Mouse (Mus musculus): Measurements from ENCODE around the gene Ruvbl2. TPM values are rescaled to one million over a fixed set of nuclear protein-coding genes. Genes with fewer than 3 reads are reported as not detected.

Ruvbl2 gene
- polyA plus RNA-seq, 1 experiment: 179 TPM

DNA sequence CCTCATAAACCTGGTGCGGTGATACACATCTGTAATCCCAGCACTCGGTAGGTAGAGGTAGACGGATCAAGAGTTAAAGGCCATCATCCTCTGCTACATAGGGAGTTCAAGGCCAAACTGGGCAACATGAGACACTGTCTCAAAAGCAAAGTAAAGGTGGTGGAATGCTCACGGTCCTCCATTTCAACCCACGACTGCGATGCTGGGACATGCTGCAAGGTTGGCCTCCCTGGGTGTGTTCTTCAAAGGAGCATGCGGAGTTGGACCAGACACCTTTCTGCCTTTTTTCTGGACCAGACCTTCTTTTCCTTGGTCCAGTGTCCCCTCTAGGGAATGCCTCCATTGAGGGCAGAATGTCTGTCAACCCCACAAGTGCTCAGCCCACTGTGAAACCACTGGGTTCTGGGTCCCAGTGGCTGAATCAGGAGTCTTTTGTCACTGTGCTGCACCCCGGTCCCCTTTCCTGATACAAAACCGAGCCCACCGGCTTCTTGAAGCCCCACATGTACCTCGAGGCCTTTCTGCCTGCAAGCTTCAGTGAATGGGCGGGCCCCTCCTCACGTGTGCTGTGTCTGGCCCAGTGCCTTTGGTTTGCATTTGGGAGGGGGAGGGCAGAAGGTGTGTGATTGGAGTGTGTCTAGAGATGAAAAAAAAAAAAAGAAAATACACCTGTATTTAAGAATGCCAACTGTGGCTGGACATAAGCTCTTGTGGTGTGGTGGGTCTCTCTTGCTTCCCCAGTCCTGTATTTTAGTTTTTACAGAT lies 18.2 kb upstream of the Ruvbl2 start:
- Histone ChIP-seq H3K27me3 (ENCODE audit: control insufficient read depth, insufficient read depth, insufficient read length) (no peaks in the 10 kb centered on the region), H3ac (ENCODE audit: control insufficient read depth, insufficient read length, low read depth) (no peak overlapping the region), H3K36me3 (ENCODE audit: control insufficient read depth, insufficient read depth) (peaks cover 33% of the 10 kb centered on the region), H3K4me3 (ENCODE audit: insufficient read depth, poor library complexity, severe bottlenecking) (peak overlapping the region; percentile 93), H3K79me3 (ENCODE audit: low read depth) (peaks cover 27% of the 10 kb centered on the region), H3K79me2 (ENCODE audit: control insufficient read depth, insufficient read depth) (peaks cover 31% of the 10 kb centered on the region)
- TF ChIP-seq MYOD1 (IDR thresholded peaks at IDR 0.05; ENCODE audit: control insufficient read depth, insufficient read length, low read depth) (no peak), CTCF (IDR thresholded peaks at IDR 0.05; ENCODE audit: control insufficient read depth, insufficient read depth, insufficient read length) (no peak), FOSL1 (IDR thresholded peaks at IDR 0.05; ENCODE audit: insufficient read depth, low read length, poor library complexity, severe bottlenecking) (no peak), USF1 (IDR thresholded peaks at IDR 0.05; ENCODE audit: low read depth) (no peak), MYOG (IDR thresholded peaks at IDR 0.05; ENCODE audit: control insufficient read depth, extremely low read depth, insufficient read length) (no peak), CEBPB (IDR thresholded peaks at IDR 0.05; ENCODE audit: low read depth) (no peak), MAX (IDR thresholded peaks at IDR 0.05) (no peak)

DNA sequence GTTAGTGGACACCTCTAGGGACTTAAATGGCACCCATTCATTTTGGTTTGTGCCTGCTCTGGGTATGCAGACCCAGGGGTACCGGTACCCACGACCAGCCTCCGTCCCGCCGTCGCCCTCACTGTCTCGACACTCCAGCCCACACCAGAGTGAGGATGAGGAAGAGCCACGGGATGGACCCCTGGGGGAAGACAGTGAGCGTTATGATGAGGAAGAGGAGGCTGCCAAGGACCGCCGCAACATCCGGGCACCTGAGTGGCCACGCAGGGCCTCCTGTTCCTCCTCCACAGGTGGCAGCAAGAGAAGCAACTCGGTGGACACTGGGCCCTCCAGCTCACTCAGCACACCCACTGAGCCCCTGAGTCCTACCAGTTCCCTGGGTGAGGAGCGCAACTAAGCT lies 17.1 kb upstream of the Ruvbl2 start:
- no peak overlapping the region for H3ac ChIP-seq (ENCODE audit: control insufficient read depth, insufficient read length, low read depth)
- peaks cover 28% of the 10 kb centered on the region for H3K36me3 ChIP-seq (ENCODE audit: control insufficient read depth, insufficient read depth)
- H3K79me2 ChIP-seq (ENCODE audit: control insufficient read depth, insufficient read depth): peaks cover 24% of the 10 kb centered on the region
- no peak overlapping the region for H3K4me3 ChIP-seq (ENCODE audit: insufficient read depth, poor library complexity, severe bottlenecking)
- TF ChIP-seq MYOG (IDR thresholded peaks at IDR 0.05; ENCODE audit: control insufficient read depth, extremely low read depth, insufficient read length) (no peak), FOSL1 (IDR thresholded peaks at IDR 0.05; ENCODE audit: insufficient read depth, low read length, poor library complexity, severe bottlenecking) (no peak), CEBPB (IDR thresholded peaks at IDR 0.05; ENCODE audit: low read depth) (no peak), CTCF (IDR thresholded peaks at IDR 0.05; ENCODE audit: control insufficient read depth, insufficient read depth, insufficient read length) (no peak), USF1 (IDR thresholded peaks at IDR 0.05; ENCODE audit: low read depth) (no peak), MAX (IDR thresholded peaks at IDR 0.05) (no peak), MYOD1 (IDR thresholded peaks at IDR 0.05; ENCODE audit: control insufficient read depth, insufficient read length, low read depth) (no peak)
- H3K79me3 ChIP-seq (ENCODE audit: low read depth): peaks cover 21% of the 10 kb centered on the region
- H3K27me3 ChIP-seq (ENCODE audit: control insufficient read depth, insufficient read depth, insufficient read length): no peaks in the 10 kb centered on the region

GRCm38 (mm10) chr7:45451344-45451982 lies 13.6 kb upstream of the Ruvbl2 start:
- Histone ChIP-seq H3K4me3 (ENCODE audit: insufficient read depth, poor library complexity, severe bottlenecking) (no peak overlapping the region), H3K27me3 (ENCODE audit: control insufficient read depth, insufficient read depth, insufficient read length) (no peaks in the 10 kb centered on the region), H3K79me3 (ENCODE audit: low read depth) (no peaks in the 10 kb centered on the region), H3K79me2 (ENCODE audit: control insufficient read depth, insufficient read depth) (no peaks in the 10 kb centered on the region), H3K36me3 (ENCODE audit: control insufficient read depth, insufficient read depth) (peaks cover 18% of the 10 kb centered on the region), H3ac (ENCODE audit: control insufficient read depth, insufficient read length, low read depth) (no peak overlapping the region)
- TF ChIP-seq MYOD1 (IDR thresholded peaks at IDR 0.05; ENCODE audit: control insufficient read depth, insufficient read length, low read depth) (no peak), USF1 (IDR thresholded peaks at IDR 0.05; ENCODE audit: low read depth) (no peak), CTCF (IDR thresholded peaks at IDR 0.05; ENCODE audit: control insufficient read depth, insufficient read depth, insufficient read length) (peak; percentile 57)

GRCm38 (mm10) chr7:45449974-45450373 lies 12.1 kb upstream of the Ruvbl2 start:
- Histone ChIP-seq H3K79me2 (ENCODE audit: control insufficient read depth, insufficient read depth) (no peaks in the 10 kb centered on the region), H3K36me3 (ENCODE audit: control insufficient read depth, insufficient read depth) (peaks cover 28% of the 10 kb centered on the region), H3K79me3 (ENCODE audit: low read depth) (no peaks in the 10 kb centered on the region), H3K27me3 (ENCODE audit: control insufficient read depth, insufficient read depth, insufficient read length) (no peaks in the 10 kb centered on the region), H3K4me3 (ENCODE audit: insufficient read depth, poor library complexity, severe bottlenecking) (no peak overlapping the region), H3ac (ENCODE audit: control insufficient read depth, insufficient read length, low read depth) (no peak overlapping the region)
- TF ChIP-seq CEBPB (IDR thresholded peaks at IDR 0.05; ENCODE audit: low read depth): no peak
- no peak for TF ChIP-seq MAX (IDR thresholded peaks at IDR 0.05)
- no peak for TF ChIP-seq USF1 (IDR thresholded peaks at IDR 0.05; ENCODE audit: low read depth)
- TF ChIP-seq FOSL1 (IDR thresholded peaks at IDR 0.05; ENCODE audit: insufficient read depth, low read length, poor library complexity, severe bottlenecking): no peak
- no peak for TF ChIP-seq CTCF (IDR thresholded peaks at IDR 0.05; ENCODE audit: control insufficient read depth, insufficient read depth, insufficient read length)
- no peak for TF ChIP-seq MYOD1 (IDR thresholded peaks at IDR 0.05; ENCODE audit: control insufficient read depth, insufficient read length, low read depth)
- no peak for TF ChIP-seq MYOG (IDR thresholded peaks at IDR 0.05; ENCODE audit: control insufficient read depth, extremely low read depth, insufficient read length)

DNA sequence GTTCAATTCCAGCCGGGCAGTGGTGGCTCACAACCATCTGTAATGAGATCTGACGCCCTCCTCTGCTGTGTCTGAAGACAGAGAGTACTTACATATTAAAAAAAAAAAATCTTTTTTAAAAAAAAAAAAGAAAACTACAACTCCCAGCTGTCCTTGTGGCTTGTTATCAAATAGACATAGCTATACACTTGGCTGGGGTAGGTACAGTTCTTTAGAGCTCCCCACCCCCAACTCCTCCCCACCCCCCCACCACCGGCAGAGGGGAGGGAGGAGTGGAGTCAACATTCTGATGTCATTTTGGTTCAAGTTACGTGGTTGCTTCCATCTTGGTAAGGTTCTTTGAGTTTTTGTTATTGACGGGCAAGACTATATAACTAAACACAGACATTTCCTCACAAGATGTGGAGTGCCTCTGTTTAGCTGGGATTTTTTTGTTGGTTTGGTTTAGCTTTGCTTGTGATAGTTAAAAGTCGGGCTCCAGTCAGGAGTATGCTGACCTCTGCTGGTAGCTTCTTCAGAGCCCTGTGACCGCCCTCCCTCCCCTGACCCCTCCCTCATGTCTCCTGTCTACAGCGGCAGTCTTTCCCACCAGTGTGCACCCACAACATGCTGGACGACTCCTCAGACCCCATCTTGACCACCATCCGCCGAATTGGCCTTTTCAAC lies 9.6 kb upstream of the Ruvbl2 start:
- Histone ChIP-seq H3K36me3 (ENCODE audit: control insufficient read depth, insufficient read depth) (peaks cover 27% of the 10 kb centered on the region), H3K79me2 (ENCODE audit: control insufficient read depth, insufficient read depth) (no peaks in the 10 kb centered on the region), H3K79me3 (ENCODE audit: low read depth) (no peaks in the 10 kb centered on the region), H3K4me3 (ENCODE audit: insufficient read depth, poor library complexity, severe bottlenecking) (no peak overlapping the region), H3ac (ENCODE audit: control insufficient read depth, insufficient read length, low read depth) (no peak overlapping the region), H3K27me3 (ENCODE audit: control insufficient read depth, insufficient read depth, insufficient read length) (no peaks in the 10 kb centered on the region)
- TF ChIP-seq MYOG (IDR thresholded peaks at IDR 0.05; ENCODE audit: control insufficient read depth, extremely low read depth, insufficient read length): no peak
- TF ChIP-seq MYOD1 (IDR thresholded peaks at IDR 0.05; ENCODE audit: control insufficient read depth, insufficient read length, low read depth): no peak
- TF ChIP-seq USF1 (IDR thresholded peaks at IDR 0.05; ENCODE audit: low read depth): no peak
- no peak for TF ChIP-seq MAX (IDR thresholded peaks at IDR 0.05)
- no peak for TF ChIP-seq CEBPB (IDR thresholded peaks at IDR 0.05; ENCODE audit: low read depth)
- TF ChIP-seq FOSL1 (IDR thresholded peaks at IDR 0.05; ENCODE audit: insufficient read depth, low read length, poor library complexity, severe bottlenecking): no peak
- peak; percentile 48 for TF ChIP-seq CTCF (IDR thresholded peaks at IDR 0.05; ENCODE audit: control insufficient read depth, insufficient read depth, insufficient read length)

Data from C2C12 (cell line).